Mouse (Mus musculus): ENCODE data around the gene Sp9. TPM values are rescaled to one million over a fixed set of nuclear protein-coding genes. Genes with fewer than 3 reads are reported as not detected.

Gene Sp9
- polyA plus RNA-seq (2015; fragmentation: Nextera tagmentation; extraction: Ambion mirVana), result 1.5 TPM in 2 replicates

DNA sequence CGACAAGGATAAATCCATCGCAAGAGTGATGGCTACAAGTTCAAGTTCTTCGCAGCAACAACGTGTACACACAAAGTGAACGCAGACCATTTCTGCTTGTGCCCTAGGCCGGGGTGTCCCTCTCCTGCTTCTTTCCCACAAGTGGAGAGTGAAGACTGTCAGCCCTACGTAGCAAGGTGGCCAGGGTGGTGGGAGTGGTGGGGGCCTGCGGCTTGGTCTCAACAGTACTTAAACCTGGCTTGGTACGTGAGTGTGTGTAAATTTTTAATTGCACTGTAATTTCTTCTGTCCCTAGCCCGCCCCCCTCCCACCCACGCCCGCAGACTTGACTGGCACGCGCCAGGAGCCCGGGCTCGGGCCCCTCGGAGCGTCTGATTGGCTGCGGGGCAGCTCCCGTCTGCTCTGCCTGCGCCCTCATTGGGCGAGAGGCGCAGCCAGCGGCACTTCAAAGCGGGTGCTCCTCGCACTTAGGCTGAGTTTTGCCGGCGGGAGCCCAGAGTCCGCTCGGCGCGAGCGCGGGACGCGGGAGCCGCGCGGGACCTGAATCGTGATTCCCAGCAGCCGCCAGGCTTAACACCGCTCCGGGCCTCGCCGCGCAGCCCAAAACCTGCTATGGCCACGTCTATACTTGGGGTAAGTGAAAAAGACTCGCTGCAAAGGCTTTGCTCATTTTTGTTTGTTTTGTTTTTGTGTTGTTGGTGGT is at the start of gene Sp9:
Gene Sp9, plus strand, starts transcription at position 467 of the 703 bp plus-strand sequence.
- WGBS, result under 1% methylated on average over 48 of the region's 48 CpGs
- Histone ChIP-seq H3K27me3 (peaks cover 90% of the 10 kb centered on the region), H3K4me3 (peak within 1 kb of the TSS; percentile 41), H3K36me3 (no peaks in the 10 kb centered on the region), H3K4me1 (replicated peaks) (peaks cover 39% of the 10 kb centered on the region), H3K4me2 (peak within 1 kb of the TSS; percentile 53), H3K9ac (peak within 1 kb of the TSS; percentile 62), H3K27ac (replicated peaks) (0 out of 2 replicates have a peak within 1 kb of the TSS, but pooled peaks have one; percentile 28), H3K9me3 (no peaks in the 10 kb centered on the region)
- ATAC-seq (ENCODE audit: low read depth), result peak; percentile 82

DNA sequence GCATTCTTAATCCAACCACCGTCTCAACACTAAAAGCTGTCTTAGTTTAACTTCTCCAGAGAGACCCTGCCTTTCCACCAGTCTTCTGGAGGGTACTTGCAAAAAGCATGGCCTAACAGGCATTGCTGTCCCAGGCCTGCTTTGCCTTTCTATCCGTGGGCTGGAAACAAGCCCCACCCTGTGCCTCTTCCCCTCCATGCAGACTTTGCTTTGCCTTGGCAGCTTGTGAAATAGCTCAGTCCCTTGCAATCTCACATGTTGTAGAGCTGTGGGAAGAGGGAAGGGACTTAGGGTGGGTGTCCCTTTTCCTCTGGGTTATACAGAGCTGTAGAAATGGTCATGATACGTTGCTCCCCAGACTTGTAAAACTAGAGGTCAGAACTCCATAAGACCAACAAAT is 40.6 kb upstream of the Sp9 start:
- Histone ChIP-seq H3K4me1 (replicated peaks) (no peaks in the 10 kb centered on the region), H3K36me3 (no peaks in the 10 kb centered on the region), H3K4me3 (no peak overlapping the region), H3K27ac (replicated peaks) (no peak overlapping the region), H3K27me3 (no peaks in the 10 kb centered on the region), H3K9ac (no peak overlapping the region), H3K4me2 (no peak overlapping the region), H3K9me3 (no peaks in the 10 kb centered on the region)
- 63% methylated on average over 3 of the region's 3 CpGs for WGBS
- no peak for ATAC-seq (ENCODE audit: low read depth)

DNA sequence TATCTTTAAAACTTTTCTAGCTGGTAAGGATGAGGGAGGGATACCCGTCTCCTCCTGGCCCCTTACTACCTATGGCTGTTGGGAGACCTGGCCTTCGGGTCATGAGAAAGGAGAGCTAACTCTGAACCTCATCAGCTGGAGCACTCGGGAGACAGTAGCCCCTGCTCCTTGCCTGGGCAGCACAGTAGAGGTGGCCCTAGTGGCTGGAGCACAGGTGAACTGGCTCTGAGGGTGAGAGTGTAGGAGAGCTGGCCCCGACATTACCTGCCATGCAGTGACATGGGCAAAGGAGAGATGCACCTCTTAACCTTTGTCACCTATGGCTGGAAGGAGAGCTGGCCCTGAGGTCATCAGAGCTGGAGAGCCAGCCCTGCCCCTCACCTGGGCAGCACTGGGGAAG is 30.4 kb upstream of the Sp9 start:
- WGBS, result 83% methylated on average over 4 of the region's 4 CpGs
- no peaks in the 10 kb centered on the region for H3K36me3 ChIP-seq
- H3K4me2 ChIP-seq, result no peak overlapping the region
- ATAC-seq (ENCODE audit: low read depth), result no peak
- H3K27me3 ChIP-seq, result no peaks in the 10 kb centered on the region
- no peak overlapping the region for H3K9ac ChIP-seq
- H3K4me1 ChIP-seq (replicated peaks), result no peaks in the 10 kb centered on the region
- H3K9me3 ChIP-seq, result no peaks in the 10 kb centered on the region
- H3K4me3 ChIP-seq, result no peak overlapping the region
- no peak overlapping the region for H3K27ac ChIP-seq (replicated peaks)

DNA sequence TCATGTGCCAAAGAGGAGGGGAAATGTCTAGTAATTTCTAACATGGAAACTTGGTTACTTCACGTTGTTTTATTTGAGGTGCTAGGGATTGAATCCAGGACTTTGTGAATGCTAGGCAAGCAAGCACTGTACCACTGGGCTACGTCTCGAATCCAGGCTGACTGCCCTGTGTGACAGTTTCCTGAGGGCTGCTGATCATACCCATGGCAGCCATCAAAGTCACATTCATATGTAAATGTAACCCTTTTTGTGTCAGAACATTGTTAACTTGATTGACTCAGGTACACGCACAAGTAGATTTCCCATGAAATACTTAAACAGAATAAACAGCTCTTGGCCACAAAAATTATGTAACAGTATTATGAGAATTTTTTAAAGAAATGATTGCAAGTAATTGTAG is 23.0 kb upstream of the Sp9 start:
- 32% methylated on average over 4 of the region's 4 CpGs for WGBS
- Histone ChIP-seq H3K4me2 (no peak overlapping the region), H3K9me3 (peaks cover 6% of the 10 kb centered on the region; the same call in 1 of the 2 replicates), H3K9ac (no peak overlapping the region), H3K27ac (replicated peaks) (no peak overlapping the region), H3K36me3 (no peaks in the 10 kb centered on the region), H3K4me3 (no peak overlapping the region), H3K27me3 (no peaks in the 10 kb centered on the region), H3K4me1 (replicated peaks) (no peaks in the 10 kb centered on the region)
- no peak for ATAC-seq (ENCODE audit: low read depth)

DNA sequence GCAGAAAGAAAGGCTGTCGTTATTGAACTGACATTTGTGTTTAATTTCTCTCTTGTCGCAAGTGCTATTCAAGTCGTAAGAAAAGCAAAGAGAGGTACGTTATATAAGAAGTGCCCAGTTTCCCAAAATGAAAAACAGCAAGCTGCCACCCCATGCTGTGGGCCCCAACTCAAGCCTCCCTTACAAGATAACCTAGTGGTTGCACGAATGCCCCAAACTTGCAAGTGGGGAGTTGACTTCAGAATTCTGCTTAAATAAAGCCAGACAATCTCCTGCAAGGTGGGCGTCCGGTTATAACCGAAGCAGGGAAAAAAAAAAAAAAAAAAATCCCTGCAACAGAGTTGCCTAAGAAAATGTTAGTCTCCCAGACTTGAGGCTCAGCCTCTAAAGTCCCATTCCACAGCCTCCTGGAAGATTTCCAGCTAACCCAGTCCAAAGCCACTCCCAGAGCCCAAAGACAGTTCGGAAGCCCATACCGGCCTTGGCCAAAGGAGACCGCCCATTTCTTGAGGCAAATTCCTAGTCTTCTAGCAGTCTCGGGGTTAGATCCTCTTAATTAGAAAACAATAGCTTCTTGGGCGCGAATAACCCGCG is 8.5 kb upstream of the Sp9 start:
- H3K27me3 ChIP-seq, result peaks cover 71% of the 10 kb centered on the region
- peaks cover 16% of the 10 kb centered on the region for H3K4me1 ChIP-seq (replicated peaks)
- no peak for ATAC-seq (ENCODE audit: low read depth)
- 7% methylated on average over 16 of the region's 16 CpGs for WGBS
- H3K9me3 ChIP-seq, result no peaks in the 10 kb centered on the region
- no peaks in the 10 kb centered on the region for H3K36me3 ChIP-seq
- peak overlapping the region; percentile 27 for H3K4me3 ChIP-seq
- peak overlapping the region; percentile 51 for H3K4me2 ChIP-seq
- H3K27ac ChIP-seq (replicated peaks), result no peak overlapping the region
- H3K9ac ChIP-seq, result no peak overlapping the region

DNA sequence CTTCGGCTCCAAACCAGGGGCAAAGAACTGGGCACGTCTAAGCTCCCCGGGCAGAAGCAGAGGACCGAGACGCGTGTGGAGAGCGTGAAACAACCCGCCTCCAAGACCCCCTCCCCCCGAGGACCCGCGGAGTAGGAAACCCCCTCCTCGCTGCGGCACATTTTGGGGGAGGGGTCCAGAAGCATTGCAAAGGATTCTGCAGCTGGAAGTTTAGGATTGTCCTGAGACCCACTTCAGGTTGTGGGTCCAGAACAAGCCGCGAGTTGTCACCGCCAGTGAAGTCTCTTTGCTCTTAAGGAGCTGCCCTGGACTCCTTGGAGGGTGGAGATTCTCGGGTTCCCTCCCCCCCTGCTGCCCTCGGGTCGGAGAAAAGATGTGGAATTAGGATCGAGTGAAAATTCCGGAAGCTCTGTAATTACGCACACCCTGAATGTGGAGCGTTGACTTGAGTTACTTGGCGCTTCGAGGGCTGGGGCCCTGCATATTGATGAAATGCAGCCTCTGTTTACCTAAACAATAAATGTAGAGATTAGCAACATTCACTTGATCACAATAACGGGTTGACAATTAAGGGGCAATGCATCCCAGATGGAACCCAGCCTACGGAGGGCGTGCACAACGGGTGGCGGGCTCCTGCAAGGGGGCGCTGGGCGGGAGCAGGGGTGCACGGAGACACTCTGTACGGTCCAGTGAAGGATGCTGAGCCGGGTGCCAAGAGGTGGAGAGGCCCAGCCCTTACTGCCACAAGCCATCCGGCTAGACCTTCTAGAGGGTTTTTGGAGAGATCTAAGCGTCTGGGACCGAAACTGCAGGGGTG is 7.7 kb upstream of the Sp9 start:
- H3K36me3 ChIP-seq, result no peaks in the 10 kb centered on the region
- peak; percentile 53; the same call in 1 of the 2 replicates for ATAC-seq (ENCODE audit: low read depth)
- WGBS, result 1% methylated on average over 38 of the region's 38 CpGs

DNA sequence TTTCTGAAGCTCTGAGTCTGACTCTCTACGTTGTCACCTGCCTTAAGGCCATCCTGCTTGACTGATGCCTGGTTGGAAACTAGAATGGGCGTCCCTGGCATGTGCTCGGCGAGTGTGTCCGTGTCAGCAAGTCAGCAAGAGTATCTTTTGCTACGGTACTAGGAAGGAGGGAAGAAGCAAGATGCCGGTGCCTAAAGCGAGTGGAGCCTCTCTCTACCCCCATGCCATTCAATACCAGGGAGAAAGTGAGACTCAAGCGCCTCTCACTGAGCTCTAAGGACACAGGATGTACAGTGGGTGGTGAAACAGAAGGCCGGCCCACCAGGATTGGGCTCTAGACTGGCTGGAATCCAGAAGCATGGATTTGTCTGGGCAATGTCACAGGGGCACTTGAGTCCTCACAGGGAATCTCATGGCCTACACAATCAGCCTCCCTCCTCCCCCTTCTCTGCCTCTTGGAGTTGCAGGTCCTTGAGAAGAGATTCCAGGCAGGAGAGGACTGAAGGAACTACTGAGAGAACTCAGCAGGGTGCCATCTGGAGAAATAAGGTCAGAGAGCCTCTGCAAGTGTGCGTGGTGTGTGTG is 7.0 kb upstream of the Sp9 start:
- no peak for ATAC-seq (ENCODE audit: low read depth)

More for the DNA sequence above, 7.7 kb upstream of the Sp9 start:
- peak overlapping the region; percentile 27 for H3K4me3 ChIP-seq
- H3K9me3 ChIP-seq, result no peaks in the 10 kb centered on the region
- H3K9ac ChIP-seq, result no peak overlapping the region
- peaks cover 73% of the 10 kb centered on the region for H3K27me3 ChIP-seq
- H3K4me2 ChIP-seq, result peak overlapping the region; percentile 51
- H3K4me1 ChIP-seq (replicated peaks), result peaks cover 16% of the 10 kb centered on the region
- H3K27ac ChIP-seq (replicated peaks), result no peak overlapping the region

DNA sequence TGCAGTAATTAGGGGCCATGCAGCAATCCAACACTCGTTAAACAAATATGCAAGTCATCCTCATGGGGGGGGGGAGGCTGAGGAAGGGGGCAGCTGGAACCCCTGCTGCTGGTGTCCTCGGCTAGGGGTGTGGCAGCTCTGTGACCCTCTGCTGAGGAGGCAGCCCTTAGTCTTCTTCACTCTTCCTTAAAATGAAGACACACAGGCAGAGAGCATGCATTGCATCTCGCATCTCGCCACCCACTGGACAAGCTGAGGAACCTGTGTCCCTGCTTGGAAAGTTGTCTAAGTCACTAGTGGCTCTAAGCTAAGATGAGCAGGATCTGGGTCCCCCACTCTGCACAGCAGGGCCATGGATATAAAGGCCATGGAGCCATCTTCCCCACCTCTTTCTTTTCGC is 5.7 kb upstream of the Sp9 start:
- Histone ChIP-seq H3K36me3 (no peaks in the 10 kb centered on the region), H3K4me3 (no peak overlapping the region), H3K9ac (no peak overlapping the region), H3K27ac (replicated peaks) (no peak overlapping the region), H3K4me2 (no peak overlapping the region), H3K9me3 (no peaks in the 10 kb centered on the region), H3K4me1 (replicated peaks) (peaks cover 24% of the 10 kb centered on the region), H3K27me3 (peaks cover 92% of the 10 kb centered on the region)
- WGBS, result 4% methylated on average over 5 of the region's 5 CpGs
- ATAC-seq (ENCODE audit: low read depth), result no peak

More for the DNA sequence above, 7.0 kb upstream of the Sp9 start:
- no peaks in the 10 kb centered on the region for H3K9me3 ChIP-seq
- WGBS, result 7% methylated on average over 11 of the region's 11 CpGs
- no peak overlapping the region for H3K27ac ChIP-seq (replicated peaks)
- H3K4me3 ChIP-seq, result peak overlapping the region; percentile 27; the same call in 1 of the 2 replicates
- peaks cover 16% of the 10 kb centered on the region for H3K4me1 ChIP-seq (replicated peaks)
- no peak overlapping the region for H3K9ac ChIP-seq
- peak overlapping the region; percentile 51 for H3K4me2 ChIP-seq
- peaks cover 79% of the 10 kb centered on the region for H3K27me3 ChIP-seq
- H3K36me3 ChIP-seq, result no peaks in the 10 kb centered on the region

DNA sequence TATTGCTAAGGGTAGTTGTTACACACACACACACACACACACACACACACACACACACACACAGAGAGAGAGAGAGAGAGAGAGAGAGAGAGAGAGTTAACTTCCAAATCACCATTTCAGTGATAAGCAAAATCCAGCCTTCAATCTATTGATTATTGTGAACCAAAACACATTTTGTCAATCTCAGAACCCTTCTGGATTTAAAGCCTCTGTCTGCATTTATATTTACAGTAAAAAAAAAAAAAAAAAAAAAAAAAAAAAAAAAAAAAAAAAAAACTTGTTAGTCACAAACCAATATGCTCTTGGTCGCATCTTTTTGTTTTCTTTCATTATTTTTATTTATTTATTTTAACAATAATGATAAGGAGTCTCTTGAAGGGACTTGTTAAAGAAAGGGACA is 5.1 kb upstream of the Sp9 start:
- Histone ChIP-seq H3K4me1 (replicated peaks) (peaks cover 28% of the 10 kb centered on the region), H3K27ac (replicated peaks) (no peak overlapping the region), H3K27me3 (peaks cover 97% of the 10 kb centered on the region), H3K9me3 (no peaks in the 10 kb centered on the region), H3K4me2 (no peak overlapping the region), H3K9ac (no peak overlapping the region), H3K36me3 (no peaks in the 10 kb centered on the region), H3K4me3 (no peak overlapping the region)
- 52% methylated on average over 1 of the region's 1 CpGs for WGBS
- no peak for ATAC-seq (ENCODE audit: low read depth)

DNA sequence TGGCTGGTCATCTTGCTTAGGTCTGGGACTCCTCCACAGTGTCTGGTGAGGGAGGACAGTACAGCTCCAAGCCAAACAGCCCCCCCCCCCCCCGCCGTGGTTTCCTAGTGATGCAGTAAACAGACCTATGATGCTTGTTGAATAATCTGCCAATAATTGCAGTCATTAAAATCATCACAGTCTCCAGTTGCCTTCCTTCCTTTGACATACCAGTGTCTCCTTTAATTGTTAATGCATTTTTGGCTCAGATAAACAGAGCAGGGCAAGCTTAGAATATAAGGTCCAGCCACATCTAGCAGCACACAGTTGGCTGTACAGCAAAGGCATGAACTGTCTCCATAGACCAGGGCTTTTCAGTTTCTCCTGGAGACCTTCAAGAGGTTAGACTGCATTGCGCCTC is 4.5 kb upstream of the Sp9 start:
- ATAC-seq (ENCODE audit: low read depth), result no peak
- no peak overlapping the region for H3K4me3 ChIP-seq
- peaks cover 32% of the 10 kb centered on the region for H3K4me1 ChIP-seq (replicated peaks)
- H3K27ac ChIP-seq (replicated peaks), result no peak overlapping the region
- no peak overlapping the region for H3K9ac ChIP-seq
- no peaks in the 10 kb centered on the region for H3K36me3 ChIP-seq
- H3K27me3 ChIP-seq, result peaks cover 97% of the 10 kb centered on the region
- WGBS, result 15% methylated on average over 3 of the region's 3 CpGs
- H3K9me3 ChIP-seq, result no peaks in the 10 kb centered on the region
- H3K4me2 ChIP-seq, result no peak overlapping the region

DNA sequence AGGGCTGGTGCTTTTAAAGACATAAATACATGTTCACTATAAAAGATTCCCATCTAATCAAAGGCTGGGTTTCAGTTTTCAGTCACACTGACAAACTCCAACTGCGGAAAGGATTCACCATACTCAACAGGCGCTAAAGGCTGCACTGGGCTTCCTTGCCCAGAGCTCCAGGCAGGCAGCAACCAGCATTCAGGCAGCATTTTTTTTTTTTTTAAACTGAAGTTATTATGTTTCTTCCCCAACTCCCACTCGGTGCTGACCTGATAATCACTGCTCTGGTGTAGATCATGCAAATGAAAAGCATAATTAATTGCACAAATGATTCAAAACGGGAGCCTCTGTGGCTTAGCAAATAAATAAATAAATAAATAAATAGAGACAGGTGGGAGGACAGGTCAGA is 3.9 kb upstream of the Sp9 start:
- Histone ChIP-seq H3K27ac (replicated peaks) (no peak overlapping the region), H3K4me1 (replicated peaks) (peaks cover 38% of the 10 kb centered on the region), H3K9me3 (no peaks in the 10 kb centered on the region), H3K4me3 (no peak overlapping the region), H3K27me3 (peaks cover 96% of the 10 kb centered on the region), H3K4me2 (no peak overlapping the region), H3K9ac (no peak overlapping the region), H3K36me3 (no peaks in the 10 kb centered on the region)
- WGBS, result 1% methylated on average over 4 of the region's 4 CpGs
- no peak for ATAC-seq (ENCODE audit: low read depth)

DNA sequence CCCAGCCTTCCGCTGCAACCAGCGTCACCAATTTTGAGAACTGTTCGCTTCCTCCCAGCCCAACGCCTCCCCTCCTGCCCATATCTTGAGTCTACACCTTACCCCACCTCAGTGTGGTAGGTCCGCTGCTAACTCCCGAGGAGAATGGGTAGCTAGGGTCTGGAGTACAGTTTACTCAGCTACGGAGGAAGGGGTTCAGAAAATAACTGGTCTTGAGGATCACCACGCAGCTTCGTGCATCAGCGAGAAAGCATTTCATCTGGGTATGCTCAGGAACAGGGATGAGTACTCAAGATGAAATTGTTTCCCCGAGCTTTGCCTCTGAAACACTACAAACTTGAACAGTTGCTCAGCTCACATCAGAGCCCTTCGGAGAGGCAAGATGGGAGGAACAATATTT is 3.4 kb upstream of the Sp9 start:
- H3K4me1 ChIP-seq (replicated peaks), result peaks cover 42% of the 10 kb centered on the region
- H3K4me2 ChIP-seq, result no peak overlapping the region
- H3K9ac ChIP-seq, result no peak overlapping the region
- H3K4me3 ChIP-seq, result no peak overlapping the region
- H3K36me3 ChIP-seq, result no peaks in the 10 kb centered on the region
- ATAC-seq (ENCODE audit: low read depth), result no peak
- H3K27me3 ChIP-seq, result peaks cover 96% of the 10 kb centered on the region
- H3K9me3 ChIP-seq, result no peaks in the 10 kb centered on the region
- H3K27ac ChIP-seq (replicated peaks), result no peak overlapping the region
- WGBS, result 2% methylated on average over 12 of the region's 12 CpGs
